Mouse (Mus musculus) kidney, postnatal 4 days (tissue): ENCODE measurements around the gene Mus81.
A peak's percentile ranks its signal among the peaks of the same experiment; 100 is the strongest.

ENCODE experiments used
- DNase-seq, 2 experiments: peaks; one replicate each; pipeline ENCODE4 v3.0.0; 2021; ENCODE audit warnings: mixed read lengths in 2 of 2

Gene Mus81

DNA sequence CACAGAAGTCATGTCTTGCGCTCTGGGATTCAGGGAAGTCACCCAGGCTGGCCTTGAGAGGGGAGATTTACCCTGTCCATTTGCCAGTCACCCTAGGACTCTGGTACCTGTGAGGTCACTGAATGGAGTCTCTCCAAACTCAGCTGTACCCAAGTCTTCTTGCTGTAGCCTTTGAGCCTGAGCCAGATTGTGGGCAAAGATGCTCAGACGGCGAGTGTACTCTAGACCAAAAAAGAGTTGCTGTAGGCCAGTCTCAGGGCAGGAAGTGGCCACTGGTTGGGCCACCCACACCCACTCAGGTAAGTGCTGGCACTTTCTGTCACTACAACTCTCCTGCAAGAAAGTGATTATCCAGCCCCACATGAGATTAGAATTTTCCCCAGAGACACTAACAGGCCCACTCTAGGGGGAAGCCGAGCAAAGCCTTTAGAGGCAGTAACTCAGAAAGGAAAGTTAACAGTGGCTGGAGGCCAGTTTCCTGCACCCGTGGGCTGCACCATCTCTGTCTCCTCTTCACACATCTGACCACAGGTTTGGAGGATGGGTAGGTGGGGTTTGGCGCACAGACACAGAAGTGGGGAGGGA, 21.2 kb downstream of the Mus81 start:
- no peak for DNase-seq

DNA sequence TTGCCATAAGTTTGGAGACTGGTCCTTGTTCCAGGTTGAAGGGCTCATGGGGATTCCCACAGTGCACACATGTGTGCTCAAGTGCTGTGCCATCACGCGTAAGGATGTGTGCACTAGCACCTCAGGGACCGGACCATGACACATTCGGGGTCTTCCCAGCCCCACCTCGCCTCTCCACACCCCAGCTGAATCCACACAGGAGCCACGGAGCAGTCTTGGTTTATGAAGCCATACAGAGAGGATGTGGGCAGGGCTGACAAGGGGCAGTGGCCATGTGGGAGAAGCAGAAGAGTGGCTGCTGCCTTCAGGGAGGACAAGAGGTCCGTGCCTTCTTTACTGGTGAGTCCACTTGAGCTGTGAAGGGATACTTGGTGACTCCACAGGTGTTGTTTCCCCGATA, 23.2 kb downstream of the Mus81 start:
- no peak for DNase-seq

DNA sequence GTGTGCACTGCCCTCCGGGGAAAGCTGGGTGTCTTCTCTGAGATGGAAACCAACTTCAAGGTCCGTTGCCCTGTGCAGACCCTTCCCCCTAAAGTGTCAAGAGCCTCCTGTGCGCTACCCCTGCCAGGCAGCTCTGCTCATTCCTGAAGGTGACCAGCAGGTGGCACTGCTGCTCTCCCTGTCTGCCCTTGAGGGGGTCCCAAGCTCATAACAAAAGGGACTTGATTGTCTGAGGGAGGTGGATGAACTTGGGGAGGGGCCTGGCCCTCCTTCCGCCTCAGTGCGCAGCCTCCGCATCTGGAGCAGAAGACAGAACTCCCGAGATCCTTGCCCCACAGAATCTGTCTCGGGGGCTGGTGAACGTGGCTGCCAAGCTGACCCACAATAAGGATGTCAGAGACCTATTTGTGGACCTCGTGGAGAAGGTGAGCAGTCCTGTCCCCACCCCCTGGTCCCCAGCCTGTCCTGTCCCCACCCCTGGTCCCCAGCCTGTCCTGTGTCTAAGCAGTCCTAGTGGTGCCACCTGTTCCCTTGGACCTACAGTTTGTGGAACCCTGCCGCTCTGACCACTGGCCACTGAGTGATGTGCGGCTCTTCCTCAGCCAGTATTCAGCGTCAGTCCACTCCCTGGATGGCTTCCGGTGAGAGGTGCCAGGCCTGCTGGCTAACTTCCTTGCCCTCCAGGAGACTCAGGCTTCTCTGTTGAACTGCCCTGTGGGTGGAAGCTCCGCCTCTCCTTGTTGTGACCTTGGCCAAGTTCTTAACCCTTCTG, 24.2 kb downstream of the Mus81 start:
- DNase-seq: peak; percentile 81 to 83

DNA sequence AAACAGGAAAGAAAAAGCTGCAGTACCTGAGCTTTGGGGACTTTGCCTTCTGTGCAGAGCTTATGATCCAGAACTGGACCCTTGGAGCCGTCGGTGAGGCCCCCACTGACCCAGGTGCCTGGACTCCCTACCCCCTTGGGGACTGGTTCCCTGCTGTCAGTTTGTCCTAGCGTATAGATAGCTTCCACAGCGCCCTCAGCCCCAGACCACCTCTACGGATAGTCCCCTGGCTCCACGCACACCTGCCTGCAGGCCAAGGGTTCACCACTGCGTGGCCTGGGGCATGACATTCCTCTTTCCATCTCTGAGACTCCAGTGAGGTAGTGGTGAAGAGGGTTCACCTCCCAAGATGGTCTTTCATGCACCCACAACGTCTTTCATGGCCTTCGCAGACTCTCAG, 25.0 kb downstream of the Mus81 start:
- DNase-seq: peak in 1 of 2 experiments; percentile 3

DNA sequence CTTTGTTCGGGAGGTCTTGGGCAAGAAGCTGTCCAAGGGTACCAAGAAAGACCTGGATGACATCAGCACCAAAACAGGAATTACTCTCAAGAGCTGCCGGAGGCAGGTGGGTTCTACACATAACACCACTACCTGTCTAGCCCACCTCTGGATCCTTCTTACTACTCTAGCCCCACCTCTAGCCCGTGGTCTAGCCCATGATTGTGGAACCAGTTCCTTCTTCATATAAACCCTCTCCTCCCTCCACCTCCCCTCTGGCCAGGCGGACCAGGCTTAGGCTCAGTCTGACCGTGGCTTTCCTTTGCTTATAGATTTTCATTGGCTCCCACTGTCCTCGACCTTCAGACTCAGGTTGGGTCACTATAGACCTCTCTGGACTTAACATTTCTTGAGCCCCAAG, 26.8 kb downstream of the Mus81 start:
- no peak for DNase-seq

DNA sequence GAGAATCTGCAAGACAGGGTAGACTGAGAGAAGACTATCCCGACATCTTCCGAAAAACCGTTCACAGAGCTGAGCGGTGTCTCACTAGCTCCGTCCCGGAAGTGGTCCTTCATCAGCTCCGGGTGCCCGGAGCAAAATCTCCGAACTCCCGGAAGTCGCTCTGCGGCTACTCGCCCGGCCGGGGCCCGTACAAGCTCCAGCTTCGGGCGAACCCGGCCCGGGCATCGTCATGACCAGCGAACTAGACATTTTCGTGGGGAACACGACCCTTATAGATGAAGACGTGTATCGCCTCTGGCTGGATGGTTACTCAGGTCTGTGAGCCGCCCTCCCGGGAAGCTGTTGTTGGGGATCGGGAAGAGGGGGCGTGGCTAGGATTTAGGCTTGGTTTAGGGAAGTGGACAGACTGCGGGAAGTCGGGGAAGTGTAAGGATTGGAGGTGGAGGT, 27.7 kb downstream of the Mus81 start, which contains the start of gene Fibp:
Gene Fibp, plus strand, starts transcription at position 151 of the 447 bp plus-strand sequence.
- peak; percentile 91 to 94 for DNase-seq

DNA sequence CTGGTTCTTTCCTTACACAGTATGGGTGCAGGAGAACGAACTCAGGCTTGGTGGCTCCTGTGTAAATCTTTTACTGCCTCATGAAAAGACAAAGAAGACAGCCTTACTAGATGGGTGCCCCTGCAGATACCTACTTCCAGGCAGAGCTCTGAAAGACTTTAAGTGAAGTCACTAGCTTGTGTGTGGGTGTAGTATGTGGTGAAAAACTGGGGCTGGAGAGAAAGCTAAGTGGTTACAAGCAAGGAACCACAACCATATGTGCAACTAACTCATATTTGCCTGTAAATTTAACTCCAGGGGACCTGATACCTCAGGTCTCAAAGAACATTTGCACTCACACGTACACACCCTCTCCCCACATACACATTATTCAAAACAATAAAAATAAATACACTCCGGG, 28.3 kb downstream of the Mus81 start:
- DNase-seq: no peak

DNA sequence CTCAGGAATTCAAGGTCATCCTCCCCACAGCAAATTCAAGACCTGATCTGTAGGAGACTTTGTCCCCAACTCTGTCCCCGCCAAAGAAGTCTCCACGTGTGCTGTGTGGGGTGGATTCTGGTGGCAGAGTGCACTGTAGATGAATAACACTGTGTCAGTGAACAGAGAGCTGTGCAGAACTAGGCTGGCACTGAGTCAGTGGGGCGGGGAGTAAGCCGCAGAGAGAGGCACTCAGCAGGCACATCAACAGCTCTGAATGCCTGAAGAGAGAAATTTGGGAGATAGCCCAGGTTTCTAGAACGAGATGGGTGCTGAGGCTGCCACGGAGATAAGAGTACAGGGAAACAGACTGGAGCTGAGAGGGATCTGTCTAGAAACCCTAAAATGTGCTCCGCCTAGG, 29.2 kb downstream of the Mus81 start:
- no peak for DNase-seq

DNA sequence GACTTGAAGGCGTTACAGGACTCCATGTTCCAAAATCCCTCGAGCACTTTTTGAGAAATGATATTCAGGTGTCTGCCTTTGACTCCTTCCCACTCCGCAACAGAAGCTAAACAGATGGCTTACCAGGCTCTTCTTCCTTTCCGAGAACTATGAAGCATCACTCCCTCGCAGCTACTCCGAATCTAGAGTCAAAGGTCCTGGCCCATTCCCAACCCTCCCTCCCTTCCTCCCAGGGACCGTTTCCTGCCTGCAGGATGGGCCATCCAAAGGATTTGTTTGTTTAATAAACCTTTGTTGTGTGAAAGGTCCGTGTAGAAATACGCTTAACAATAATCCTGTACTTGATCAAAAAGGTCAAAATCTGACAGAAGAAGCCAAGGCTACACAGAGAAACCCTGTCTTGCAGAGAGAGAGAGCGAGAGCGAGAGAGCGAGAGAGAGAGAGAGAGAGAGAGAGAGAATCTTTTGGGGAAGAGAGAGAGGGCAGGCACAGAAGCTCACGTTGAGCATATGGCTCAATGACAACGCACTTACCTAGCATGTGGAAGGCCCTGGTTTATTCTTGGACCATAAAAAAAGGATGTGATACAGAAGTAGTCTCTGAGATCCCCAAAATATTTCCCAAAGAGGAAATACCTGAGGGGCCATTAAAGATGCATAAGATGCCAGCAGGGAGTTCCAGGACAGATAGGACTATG, 30.3 kb downstream of the Mus81 start, which contains the start of gene Ccdc85b:
Gene Ccdc85b, minus strand, starts transcription at position 149 of the 697 bp plus-strand sequence.
- DNase-seq: peak in 1 of 2 experiments; percentile 54

DNA sequence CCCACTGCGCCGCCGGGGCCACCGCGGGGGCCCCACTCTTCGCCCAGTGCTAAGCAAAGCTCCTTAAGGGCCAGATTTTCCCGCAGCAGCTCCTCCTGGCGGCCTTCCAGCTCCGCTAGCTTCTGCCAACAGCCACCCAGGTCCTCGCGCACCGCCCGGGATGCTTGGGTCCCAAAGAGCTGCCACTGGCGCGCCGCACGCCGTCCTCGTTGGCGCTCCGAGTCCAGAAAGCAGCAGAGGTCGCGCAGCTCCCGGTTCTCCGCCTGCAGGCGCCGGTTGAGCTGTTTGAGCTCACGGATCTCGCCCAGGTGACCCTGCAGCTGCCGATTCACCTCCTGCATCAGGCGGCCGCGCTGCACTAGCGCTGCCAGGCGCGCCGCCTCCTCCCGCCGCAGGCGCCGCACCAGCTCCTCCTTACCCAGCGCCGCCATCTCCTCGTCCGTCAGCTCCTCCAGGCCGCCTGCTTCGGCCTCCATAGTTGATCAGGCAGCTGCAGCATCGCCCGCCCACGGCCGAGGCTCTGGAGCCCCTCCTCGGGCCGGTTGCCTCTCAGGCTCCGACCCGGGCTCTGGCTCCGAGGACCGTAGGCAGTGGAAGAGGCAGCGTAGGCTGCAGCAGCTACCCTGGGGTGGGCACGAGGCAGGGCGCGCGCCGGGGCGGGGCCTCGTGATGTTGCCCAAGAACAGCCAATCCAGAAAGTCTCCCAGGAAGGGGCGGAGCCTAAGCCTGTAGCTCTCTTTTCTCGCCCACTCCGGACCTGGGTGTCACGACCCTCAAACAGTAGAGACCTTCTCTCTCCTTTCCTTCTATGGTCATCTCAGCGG, 31.1 kb downstream of the Mus81 start:
- DNase-seq: peak; percentile 95 to 98

DNA sequence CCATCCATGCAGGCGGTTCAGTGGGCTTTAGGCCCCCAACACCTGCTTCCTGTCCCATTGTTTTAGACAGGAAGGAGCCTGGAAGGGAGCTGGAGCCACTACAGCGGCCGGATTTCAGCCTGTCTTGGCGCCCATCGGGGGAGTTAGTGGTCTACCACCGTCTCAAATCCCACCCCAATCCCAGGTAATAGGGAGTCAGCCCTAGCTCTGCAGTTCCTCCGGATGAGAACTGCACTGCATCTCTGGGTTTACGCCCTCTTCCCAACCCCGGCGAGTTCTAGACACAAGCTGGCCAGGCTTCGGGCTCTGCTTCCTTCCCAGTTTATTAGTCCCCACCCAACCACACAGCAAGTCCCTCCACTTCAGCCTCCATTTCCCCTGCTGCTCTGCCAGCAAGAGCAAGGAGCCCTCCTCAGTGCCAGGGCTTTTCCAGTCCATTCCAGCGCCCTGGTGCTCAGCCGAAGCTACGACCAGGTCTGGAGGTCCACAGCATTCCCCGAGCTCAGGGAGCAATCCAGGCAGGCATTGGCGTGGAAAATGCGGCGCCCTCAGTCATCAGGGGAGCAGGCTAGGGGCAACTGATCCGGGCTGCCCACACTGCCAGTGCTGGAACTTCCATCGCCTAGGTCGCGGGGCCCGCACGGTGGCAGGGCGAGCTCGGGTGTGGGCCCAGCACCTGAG, 31.8 kb downstream of the Mus81 start:
- DNase-seq: peak; percentile 50 to 64

DNA sequence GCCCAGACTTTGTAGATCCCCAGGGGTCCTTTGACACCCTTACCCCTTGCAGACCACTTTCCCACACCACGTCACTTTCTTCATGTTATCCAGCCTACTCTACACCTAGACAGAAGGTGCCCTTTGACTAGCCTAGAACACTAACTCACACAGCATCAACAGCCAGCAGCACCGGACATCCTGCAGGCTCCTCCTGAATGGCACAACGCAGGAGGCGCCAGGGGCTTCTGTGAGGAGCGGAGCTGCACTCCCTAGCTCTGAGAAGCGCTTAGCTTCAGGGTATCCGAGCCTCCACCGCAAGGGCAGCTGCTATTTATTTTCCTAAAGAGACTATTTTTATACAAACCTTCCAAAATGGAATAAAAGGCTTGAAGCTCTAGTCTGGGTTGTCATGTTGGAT, 32.6 kb downstream of the Mus81 start:
- peak in 1 of 2 experiments; percentile 34 for DNase-seq

DNA sequence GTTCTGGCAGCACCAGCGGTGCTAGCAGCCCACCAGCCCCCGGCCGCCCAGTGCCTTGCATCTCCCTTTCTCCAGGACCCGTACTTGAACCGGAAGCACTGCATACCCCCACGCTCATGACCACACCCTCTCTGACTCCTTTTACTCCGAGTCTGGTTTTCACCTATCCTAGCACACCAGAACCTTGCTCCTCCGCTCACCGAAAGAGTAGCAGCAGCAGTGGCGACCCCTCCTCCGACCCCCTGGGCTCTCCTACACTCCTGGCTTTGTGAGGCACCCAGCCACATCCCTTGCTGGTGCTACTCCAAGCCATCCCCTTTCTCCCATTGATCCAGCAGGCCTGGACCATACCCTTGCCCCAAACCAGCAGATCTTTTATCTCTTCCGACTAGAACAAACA, 33.2 kb downstream of the Mus81 start:
- peak in 1 of 2 experiments; percentile 10 for DNase-seq

DNA sequence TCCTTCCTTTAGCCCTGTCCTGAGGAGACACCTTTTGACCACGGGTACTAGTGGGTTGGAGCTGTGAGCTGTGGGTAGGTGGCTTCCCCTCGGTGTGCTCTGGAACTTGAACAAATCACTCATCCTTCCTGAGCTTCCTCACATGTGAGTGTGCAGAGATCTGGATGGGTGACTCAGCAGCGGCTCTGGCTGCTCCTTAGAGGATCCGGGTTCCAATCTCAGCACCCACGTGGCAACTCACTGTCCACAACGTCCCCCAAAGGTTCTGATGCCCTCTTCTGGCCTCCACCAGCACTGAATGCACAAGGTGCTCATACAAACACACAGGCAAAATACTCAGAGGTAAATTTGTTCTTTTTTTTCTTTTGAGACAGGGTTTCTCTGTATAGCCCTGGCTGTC, 36.4 kb downstream of the Mus81 start:
- peak in 1 of 2 experiments; percentile 4 for DNase-seq

DNA sequence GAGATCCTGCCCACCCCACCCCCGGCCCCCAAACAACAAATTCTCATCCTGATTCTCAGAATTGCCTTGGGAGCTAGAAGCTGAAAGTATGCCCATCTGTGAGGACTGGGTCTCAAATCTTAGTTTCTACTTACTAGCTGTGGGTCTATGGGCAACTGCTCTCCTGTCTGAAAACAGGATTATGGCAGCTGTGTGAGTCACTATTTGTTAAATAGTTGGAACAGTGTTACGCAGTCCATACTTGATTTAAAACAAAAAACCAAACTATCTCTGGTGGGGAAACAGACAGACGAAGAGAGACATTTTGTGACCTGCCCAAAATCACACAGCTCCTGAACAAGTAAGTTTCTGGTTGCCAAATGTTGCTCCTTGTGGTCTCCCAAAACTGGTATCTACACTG, 38.5 kb downstream of the Mus81 start:
- DNase-seq: no peak

DNA sequence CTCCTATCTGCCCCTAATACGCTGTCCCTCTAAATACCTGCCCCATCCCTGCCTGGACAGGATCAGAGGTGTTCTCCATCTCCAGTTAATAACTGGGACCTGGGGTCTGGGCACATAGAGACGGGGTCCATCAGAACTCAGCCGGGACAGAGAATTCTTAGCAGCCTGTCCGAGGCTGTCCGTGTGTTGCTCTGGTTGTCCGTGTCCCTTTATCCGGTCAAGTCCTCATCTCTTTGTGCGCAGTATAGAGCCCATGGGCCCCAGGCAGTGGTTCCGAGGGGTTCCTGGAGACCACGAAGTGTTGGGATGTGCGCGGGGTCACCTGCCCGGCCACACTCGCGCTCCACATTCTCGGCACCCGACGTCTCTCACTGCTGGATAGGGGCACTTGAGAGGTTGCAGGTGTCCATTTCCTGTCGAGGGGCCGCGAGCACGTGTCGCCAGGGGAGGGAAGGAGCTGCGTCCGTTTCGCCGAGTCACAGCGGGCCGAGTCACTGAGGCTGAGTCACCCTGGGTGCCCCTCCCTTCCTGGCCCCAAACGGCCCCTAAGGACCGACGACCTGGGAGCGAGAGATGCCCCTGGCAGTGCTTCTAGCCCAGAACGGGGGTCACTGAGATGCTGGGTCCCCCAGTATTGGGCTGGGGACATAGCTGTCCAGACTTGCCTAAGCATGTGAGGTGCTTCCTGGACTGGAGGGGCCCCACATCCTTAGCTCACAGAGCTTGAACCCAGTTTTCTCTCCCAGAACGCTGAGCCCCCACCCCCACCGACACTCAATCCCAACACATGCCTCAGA, 39.6 kb downstream of the Mus81 start:
- DNase-seq: peak; percentile 29 to 44

DNA sequence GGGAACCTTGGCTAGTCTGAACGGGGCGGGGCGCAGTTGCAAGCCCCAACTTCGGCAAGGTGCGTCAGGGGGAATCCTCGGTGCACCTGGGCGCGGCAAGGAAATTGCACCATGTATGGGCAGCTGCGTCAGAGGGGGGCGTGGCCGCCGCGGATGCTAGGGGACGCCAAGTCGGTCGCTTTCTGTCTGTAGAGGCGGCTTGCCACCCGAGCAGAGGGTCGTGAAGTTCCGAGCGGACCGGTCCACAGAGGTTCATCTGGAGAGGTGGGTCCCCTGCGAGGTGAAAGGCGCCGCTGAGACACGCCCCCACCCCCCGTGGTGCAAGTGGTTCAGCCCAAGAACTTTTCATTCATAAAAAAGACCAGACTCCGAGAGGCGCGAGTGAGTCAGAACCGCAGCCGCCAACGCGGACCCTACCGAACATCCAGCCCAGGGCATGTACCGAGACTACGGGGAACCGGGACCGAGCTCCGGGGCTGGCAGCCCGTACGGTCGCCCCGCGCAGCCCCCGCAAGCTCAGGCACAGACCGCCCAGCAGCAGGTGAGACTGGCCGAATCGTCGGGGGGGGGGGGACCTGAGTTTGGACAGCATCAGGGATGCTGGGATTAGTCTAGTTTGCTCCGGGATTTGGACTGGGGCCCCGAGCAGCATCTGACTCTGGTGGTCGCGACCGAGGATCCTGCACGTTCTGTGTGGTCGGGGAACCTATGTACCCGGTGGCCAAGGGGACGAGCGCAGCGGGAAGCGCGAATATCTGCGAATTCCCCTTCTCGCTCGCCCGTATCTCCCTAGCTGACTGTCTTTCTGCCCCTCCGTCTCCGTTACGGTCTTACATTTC, 40.5 kb downstream of the Mus81 start, which contains the start of gene Fosl1:
Gene Fosl1, plus strand, starts transcription at position 33 of the 839 bp plus-strand sequence.
- DNase-seq: peak; percentile 83 to 86

DNA sequence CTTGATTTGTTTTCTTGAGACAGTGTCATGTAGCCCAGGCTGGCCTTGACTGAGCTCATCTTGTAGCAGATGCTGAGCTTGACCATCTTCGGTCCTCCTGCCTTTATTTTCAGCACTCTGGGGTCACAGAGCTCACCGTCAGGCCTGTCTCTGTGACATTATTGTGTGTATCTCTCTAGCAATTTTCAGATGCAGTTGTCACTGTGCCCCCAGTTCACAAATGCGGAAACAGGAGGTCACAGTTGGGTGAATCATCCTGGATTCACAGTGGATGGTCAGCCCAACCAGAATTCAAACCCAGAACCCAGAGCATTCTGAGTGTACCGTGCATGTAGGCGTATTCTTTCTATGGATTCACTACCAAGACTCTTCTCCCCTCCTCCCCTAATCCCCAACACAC, 42.5 kb downstream of the Mus81 start:
- no peak for DNase-seq

DNA sequence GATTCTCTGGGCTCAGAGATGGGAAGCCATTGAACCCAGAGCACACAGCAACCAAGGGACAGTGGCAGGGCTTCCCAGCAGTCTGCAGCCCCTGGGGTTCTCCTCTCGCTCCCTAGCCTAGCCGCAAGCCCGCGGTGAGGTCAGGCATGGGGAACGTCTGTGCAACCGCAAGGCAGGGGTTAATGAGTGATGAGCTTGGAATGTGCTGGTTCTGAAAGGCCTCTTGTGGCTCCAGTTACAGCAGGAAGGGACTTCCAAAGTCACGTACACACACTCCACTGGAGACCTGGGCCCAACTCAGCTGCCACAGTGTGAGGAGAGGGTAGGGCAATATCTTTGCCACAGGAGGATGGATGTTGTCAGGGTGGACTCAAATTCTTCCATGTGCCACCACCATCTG, 43.2 kb downstream of the Mus81 start:
- DNase-seq: peak; percentile 39 to 57

DNA sequence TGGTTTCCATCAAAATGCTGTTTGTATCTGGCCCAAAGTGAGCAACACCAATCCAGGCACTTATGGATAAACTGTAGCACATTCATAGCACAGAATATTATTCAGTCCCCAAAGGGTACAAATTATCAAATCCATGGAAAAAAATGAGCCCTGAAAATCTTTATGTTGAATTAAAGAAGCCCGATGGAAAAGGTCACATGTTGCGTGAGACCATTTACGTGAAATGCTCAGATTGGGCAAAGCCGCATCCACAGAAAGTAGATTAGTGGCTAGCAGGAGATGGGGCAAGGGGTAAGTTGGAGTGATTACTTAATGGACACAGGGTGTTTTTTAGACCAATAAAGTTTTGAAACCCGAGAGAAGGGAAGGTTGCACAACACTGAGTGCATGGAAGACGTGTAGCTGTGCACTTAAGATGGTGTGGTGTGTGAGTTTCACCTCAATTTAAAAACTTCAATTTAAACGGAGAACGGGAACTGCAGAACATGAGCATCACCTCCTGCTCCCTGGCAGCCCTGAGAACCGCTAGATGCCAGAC, 43.8 kb downstream of the Mus81 start:
- DNase-seq: no peak
